ENCODE assay signal across 19 mouse cellular contexts in the genomic region with DNA sequence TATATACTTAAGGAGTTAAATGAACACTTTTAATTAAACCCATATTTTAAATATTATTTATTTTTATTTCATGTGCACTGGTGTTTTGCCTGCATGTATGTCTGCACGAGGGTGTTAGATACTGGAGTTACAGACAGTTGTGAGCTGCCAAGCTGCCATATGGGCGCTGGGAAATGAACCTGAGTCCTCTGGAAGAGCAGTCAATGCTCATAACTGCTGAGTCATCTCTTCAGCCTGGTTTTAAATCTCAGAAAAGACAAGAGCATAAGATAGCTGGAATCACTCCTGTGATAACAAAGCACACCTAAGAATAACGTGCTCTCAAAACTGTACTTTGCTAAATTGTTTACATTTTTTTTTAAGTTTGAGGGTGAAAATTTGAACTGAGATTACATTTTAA.
A peak's percentile ranks its signal among the peaks of the same experiment; 100 is the strongest.
DNase-seq lines count a peak whose midpoint lies in the region; TF ChIP-seq lines count a peak whose summit lies in the region.
"Had no signal": no experiment of that assay in that cellular context is flagged by ENCODE, and none has a peak within 500 bp of the region (broad histone marks: within the 10 kb centered on the region; RNA-seq: fewer than 3 reads in every experiment).

No protein-coding gene starts in this region.

- DNase-seq in cerebellum, postnatal 25 days = peak; percentile 14 to 35
- no peak for DNase-seq in cerebellum, adult 8-10 months
- peak; percentile 15 for DNase-seq in left cerebral cortex, postnatal 4 days
- no peak for DNase-seq in left cerebral cortex, postnatal 25 days (ENCODE audit: low spot score in 2 of 2)
- DNase-seq in 3T3-L1 (ENCODE audit: low read depth, low spot score) (peak; percentile 17), CH12.LX (ENCODE audit: extremely low read depth) (no peak)
- DNase-seq in adrenal gland, adult 2 months = no peak
- no peak for DNase-seq in right cerebral cortex, postnatal 36 days (ENCODE audit: low spot score in 2 of 2)
- DNase-seq: adrenal gland, adult 8-10 months; adrenal gland, postnatal 36 days; B cell, adult 2 months; gastrocnemius, postnatal 36 days; heart, adult 11 months; heart, postnatal 36 days; kidney, adult 11 months had no signal

- no peak overlapping the region for H3K4me3 ChIP-seq in CH12.LX (replicated peaks in 1 of 3; ENCODE audit: low read depth in 2 of 3, low read length in 2 of 3, poor library complexity in 1 of 3)
- H3K4me3 ChIP-seq: embryonic facial prominence, embryonic 10.5 days; forebrain, embryonic 15.5 days; heart, embryonic 13.5 days had no signal

- no peaks in the 10 kb centered on the region for H3K4me1 ChIP-seq in CH12.LX (ENCODE audit: control insufficient read depth in 1 of 2, insufficient read depth in 2 of 2)
- H3K4me1 ChIP-seq: embryonic facial prominence, embryonic 10.5 days; forebrain, embryonic 15.5 days; heart, embryonic 13.5 days had no signal

- intact Hi-C loops in left cerebral cortex, postnatal 4 days (cut with DNase I) = no loop called here
- intact Hi-C loops in left cerebral cortex, postnatal 25 days (cut with DNase I) = no loop called here

- no peak for TF ChIP-seq RAD21 in CH12.LX (IDR thresholded peaks at IDR 0.05; ENCODE audit: low read depth, low read length)

- H3K36me3 ChIP-seq in CH12.LX (replicated peaks in 1 of 2; ENCODE audit: control insufficient read depth in 1 of 2, insufficient read depth in 1 of 2, low read length in 1 of 2) = no peaks in the 10 kb centered on the region
- H3K36me3 ChIP-seq: embryonic facial prominence, embryonic 10.5 days; forebrain, embryonic 15.5 days; heart, embryonic 13.5 days had no signal

- dilution Hi-C loops in CH12.LX (cut with MboI; ENCODE audit: extremely low pct_ligation_motif_present, extremely low pct_unique_long_range_greater_than_20kb, low sequenced_read_pairs) = no loop called here

- no peak for TF ChIP-seq POLR2A in CH12.LX (IDR thresholded peaks at IDR 0.05; ENCODE audit: low read depth, low read length)

- no peak overlapping the region for H3K4me2 ChIP-seq in CH12.LX (ENCODE audit: insufficient read depth, low read depth, poor library complexity, severe bottlenecking)
- H3K4me2 ChIP-seq: forebrain, embryonic 15.5 days; heart, embryonic 13.5 days had no signal

- H3K27me3 ChIP-seq in CH12.LX (replicated peaks) = no peaks in the 10 kb centered on the region
- H3K27me3 ChIP-seq: forebrain, embryonic 15.5 days; heart, embryonic 13.5 days; Patski had no signal

- in situ Hi-C loops in CH12.LX (cut with MboI; ENCODE audit: low pct_ligation_motif_present, low pct_unique_long_range_greater_than_20kb, low sequenced_read_pairs) = no loop called here

- TF ChIP-seq EP300 in CH12.LX (IDR thresholded peaks at IDR 0.05; ENCODE audit: low read length) = no peak

- no peak overlapping the region for H3K27ac ChIP-seq in CH12.LX (ENCODE audit: insufficient read depth, low read depth)
- H3K27ac ChIP-seq: embryonic facial prominence, embryonic 10.5 days; forebrain, embryonic 15.5 days; heart, embryonic 13.5 days had no signal

- TF ChIP-seq CTCF in CH12.LX (conservative IDR thresholded peaks at IDR 0.05 in 1 of 2, IDR thresholded peaks at IDR 0.05 in 1 of 2; ENCODE audit: low read depth in 2 of 2, low read length in 2 of 2) = no peak

- H3K9ac ChIP-seq in CH12.LX (ENCODE audit: insufficient read depth, low read depth) = no peak overlapping the region
- H3K9ac ChIP-seq: forebrain, embryonic 15.5 days; heart, embryonic 13.5 days had no signal

- H3K79me2 ChIP-seq in CH12.LX (replicated peaks; ENCODE audit: control insufficient read depth, extremely low read depth, insufficient read depth, poor library complexity, severe bottlenecking) = no peaks in the 10 kb centered on the region

- no peaks in the 10 kb centered on the region for H3K9me3 ChIP-seq in CH12.LX (replicated peaks; ENCODE audit: low read length)
- H3K9me3 ChIP-seq: embryonic facial prominence, embryonic 10.5 days; forebrain, embryonic 15.5 days; heart, embryonic 13.5 days had no signal

TF ChIP-seq in CH12.LX, 34 proteins besides CTCF, POLR2A, EP300 and RAD21:
- TF ChIP-seq MAFK (IDR thresholded peaks at IDR 0.05; ENCODE audit: insufficient replicate concordance, low read length) (peak; percentile 72), SIN3A (IDR thresholded peaks at IDR 0.05; ENCODE audit: low read length) (no peak)

Comparison
In these comparisons a context has a peak if more than half of its experiments do, and no peak if none do; other contexts are left out.
1. DNase-seq: peak in cerebellum, postnatal 25 days (2 of 2), left cerebral cortex, postnatal 4 days (single experiment) and 3T3-L1 (single experiment); none in cerebellum, adult 8-10 months (single experiment), left cerebral cortex, postnatal 25 days (0 of 2), CH12.LX (single experiment), adrenal gland, adult 2 months (single experiment) and right cerebral cortex, postnatal 36 days (0 of 2).